Mouse (Mus musculus) embryonic fibroblast, embryonic 13.5 days (primary cell): ENCODE results near the gene Map4k5.

Experiments
- CTCF ChIP-seq: IDR thresholded peaks from 2 replicates; pipeline ENCODE4 v1.5.1; 2011; ENCODE audit warnings: mild to moderate bottlenecking, control low read depth, low read length, moderate library complexity, borderline replicate concordance; ENCODE audit not compliant: insufficient read depth
- POLR2A ChIP-seq: IDR thresholded peaks from 2 replicates; pipeline ENCODE4 v1.6.1; 2011; ENCODE audit warnings: low read depth, mild to moderate bottlenecking, control low read depth, low read length, moderate library complexity

DNA sequence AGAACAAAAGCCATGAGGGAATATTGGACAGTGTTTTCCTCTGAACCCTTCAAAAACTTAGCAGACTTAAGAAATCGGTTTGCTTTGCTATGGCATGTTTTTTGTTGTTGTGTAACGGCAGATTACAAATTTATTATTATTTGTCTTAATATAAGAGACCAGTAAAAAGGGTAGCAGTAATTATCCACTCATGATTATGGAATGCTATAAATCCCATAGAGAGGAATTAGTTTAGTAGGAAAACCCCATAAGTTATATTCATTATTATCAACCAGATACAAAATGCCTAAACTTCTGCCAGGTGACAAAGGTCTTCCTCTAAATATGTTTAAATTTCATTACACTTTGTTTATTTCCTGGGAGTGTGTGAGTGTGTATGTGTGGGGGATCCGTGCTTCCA lies 1.3 kb downstream of the Map4k5 start:
- TF ChIP-seq POLR2A (no peak), CTCF (no peak)
